Mouse (Mus musculus) myocyte (in vitro differentiated cells): Measurements from ENCODE around the gene Gm37240. TPM values are rescaled to one million over a fixed set of nuclear protein-coding genes. Genes with fewer than 3 reads are reported as not detected.

Source experiments
- H3K27me3 ChIP-seq: one replicate; pipeline ENCODE4 v1.6.1; 2011; ENCODE audit not compliant: control insufficient read depth, insufficient read depth, insufficient read length
- H3K36me3 ChIP-seq: one replicate; pipeline ENCODE4 v1.6.1; 2011; ENCODE audit not compliant: control insufficient read depth, insufficient read depth
- H3K4me2 ChIP-seq: one replicate; pipeline ENCODE4 v1.6.1; 2011; ENCODE audit warnings: low read depth, control low read depth
- H3K4me3 ChIP-seq: one replicate; pipeline ENCODE4 v1.5.1; 2011; ENCODE audit warnings: mild to moderate bottlenecking, control low read depth, moderate library complexity
- H3K79me2 ChIP-seq: one replicate; pipeline ENCODE4 v1.6.1; 2011; ENCODE audit not compliant: control insufficient read depth, insufficient read depth
- H3ac ChIP-seq: one replicate; pipeline ENCODE4 v1.6.1; 2011; ENCODE audit not compliant: control insufficient read depth, insufficient read length
- CEBPB ChIP-seq: IDR thresholded peaks from 2 replicates; pipeline ENCODE4 v1.6.1; 2011; ENCODE audit warnings: mild to moderate bottlenecking, moderate library complexity; ENCODE audit not compliant: poor library complexity, insufficient read depth, severe bottlenecking
- E2F4 ChIP-seq: IDR thresholded peaks from one replicate; pipeline ENCODE4 v1.6.1; 2011; ENCODE audit warnings: mild to moderate bottlenecking, control low read depth, moderate library complexity; ENCODE audit not compliant: insufficient read depth
- MAX ChIP-seq: IDR thresholded peaks from one replicate; pipeline ENCODE4 v1.6.1; 2011; ENCODE audit warnings: low read depth, mild to moderate bottlenecking, control low read depth
- MYOD1 ChIP-seq, 3 experiments: IDR thresholded peaks; one replicate each; pipeline ENCODE4 v1.6.1; 2011; ENCODE audit warnings: control low read depth in 2 of 3, low read depth in 2 of 3, mild to moderate bottlenecking in 2 of 3, moderate library complexity in 1 of 3; ENCODE audit not compliant: insufficient read length in 2 of 3, control insufficient read depth in 1 of 3
- MYOG ChIP-seq, 3 experiments: IDR thresholded peaks; one replicate each; pipeline ENCODE4 v1.6.1; 2011; ENCODE audit warnings: control low read depth in 2 of 3, low read depth in 2 of 3, mild to moderate bottlenecking in 2 of 3; ENCODE audit not compliant: insufficient read length in 2 of 3, control insufficient read depth in 1 of 3, insufficient read depth in 1 of 3
- POLR2A ChIP-seq: IDR thresholded peaks from one replicate; pipeline ENCODE4 v1.6.1; 2011; ENCODE audit warnings: low read depth, mild to moderate bottlenecking, control low read depth, moderate library complexity; ENCODE audit not compliant: insufficient read length
- POLR2AphosphoS2 ChIP-seq: IDR thresholded peaks from one replicate; pipeline ENCODE4 v1.6.1; 2011; ENCODE audit warnings: low read depth, control low read depth; ENCODE audit not compliant: insufficient read length
- REST ChIP-seq: IDR thresholded peaks from one replicate; pipeline ENCODE4 v1.6.1; 2011; ENCODE audit warnings: mild to moderate bottlenecking, control low read depth, moderate library complexity; ENCODE audit not compliant: insufficient read depth, insufficient read length
- SRF ChIP-seq: IDR thresholded peaks from one replicate; pipeline ENCODE4 v1.6.1; 2011; ENCODE audit warnings: low read depth; ENCODE audit not compliant: control insufficient read depth, insufficient read length
- TCF12 ChIP-seq: IDR thresholded peaks from one replicate; pipeline ENCODE4 v1.6.1; 2011; ENCODE audit warnings: mild to moderate bottlenecking, control low read depth; ENCODE audit not compliant: poor library complexity, insufficient read depth, severe bottlenecking
- TCF3 ChIP-seq: IDR thresholded peaks from one replicate; pipeline ENCODE4 v1.6.1; 2011; ENCODE audit warnings: low read depth, control low read depth; ENCODE audit not compliant: insufficient read length
- USF1 ChIP-seq: IDR thresholded peaks from one replicate; pipeline ENCODE4 v1.6.1; 2011; ENCODE audit warnings: low read depth, mild to moderate bottlenecking, control low read depth, moderate library complexity
- polyA plus RNA-seq: library from polyadenylated mRNA; unstranded; fragments of >200 nt; fragmentation: generic; extraction: Trizol; gene quantifications from one replicate; pipeline ENCODE4 v1.2.1, GENCODE M21; 2012; ENCODE audit warnings: missing spikeins

Gene Gm37240
- polyA plus RNA-seq, 1 experiment = 8.7 TPM

GRCm38 (mm10) chr3:85652727-85653665, 234.3 kb downstream of the Gm37240 start:
- H3K27me3 ChIP-seq = no peaks in the 10 kb centered on the region
- peak in 2 of 3 experiments; percentile 45 to 64 for TF ChIP-seq MYOD1 (IDR thresholded peaks at IDR 0.05; ENCODE audit: control insufficient read depth in 1 of 3, insufficient read length in 2 of 3, low read depth in 2 of 3)
- no peak for TF ChIP-seq E2F4
- no peak overlapping the region for H3ac ChIP-seq
- H3K79me2 ChIP-seq = no peaks in the 10 kb centered on the region
- no peak overlapping the region for H3K4me3 ChIP-seq
- no peaks in the 10 kb centered on the region for H3K36me3 ChIP-seq
- no peak overlapping the region for H3K4me2 ChIP-seq

DNA sequence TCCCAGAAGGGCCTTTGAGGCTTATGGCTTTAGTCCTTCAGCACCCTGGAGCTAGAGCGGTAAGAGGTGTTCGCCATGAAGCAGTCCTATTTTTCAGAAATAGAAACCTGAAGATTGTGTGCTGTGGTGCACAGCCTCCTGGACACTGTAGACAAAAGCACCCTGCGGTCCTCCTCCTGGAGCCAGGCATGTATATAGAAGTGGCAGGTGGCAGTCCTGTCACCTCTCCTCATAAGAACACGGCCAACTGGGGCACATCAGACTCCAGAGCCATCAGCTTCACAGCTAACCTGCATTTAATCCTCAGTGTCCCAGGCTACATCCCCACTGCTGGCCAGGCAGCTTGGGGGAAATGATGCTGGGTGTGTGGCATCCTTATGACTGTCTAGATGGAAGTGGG, 238.1 kb downstream of the Gm37240 start:
- Histone ChIP-seq H3K4me3 (no peak overlapping the region), H3K36me3 (no peaks in the 10 kb centered on the region), H3K79me2 (no peaks in the 10 kb centered on the region), H3K27me3 (no peaks in the 10 kb centered on the region), H3K4me2 (no peak overlapping the region), H3ac (no peak overlapping the region)
- TF ChIP-seq REST = no peak
- TF ChIP-seq CEBPB = no peak

DNA sequence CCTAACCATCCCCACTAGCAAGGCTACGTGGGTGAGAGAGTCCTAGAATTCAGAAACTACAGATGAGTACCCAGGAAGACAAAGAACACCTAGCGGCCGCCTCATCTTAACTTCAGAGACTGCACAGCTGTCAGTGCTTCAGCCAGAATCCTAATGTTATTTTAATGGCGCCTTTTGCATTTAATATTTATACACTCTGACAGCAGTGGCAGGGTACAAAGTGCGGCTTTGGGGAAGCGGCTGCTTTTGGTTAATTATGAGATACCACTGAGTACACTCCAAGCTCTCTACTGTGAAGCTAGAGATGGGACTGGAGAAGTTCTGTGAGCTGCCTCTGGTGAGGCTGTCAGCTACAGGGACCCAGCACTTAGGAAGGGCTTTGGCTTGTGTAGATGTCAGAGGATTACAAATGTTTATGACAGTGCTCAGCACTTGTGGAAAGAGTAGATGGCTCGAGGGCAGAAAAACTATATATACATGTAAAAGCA, 241.8 kb downstream of the Gm37240 start:
- no peak overlapping the region for H3K4me2 ChIP-seq
- no peak overlapping the region for H3ac ChIP-seq
- TF ChIP-seq TCF3 = no peak
- TF ChIP-seq E2F4 = no peak
- no peak for TF ChIP-seq POLR2A
- no peaks in the 10 kb centered on the region for H3K79me2 ChIP-seq
- no peaks in the 10 kb centered on the region for H3K27me3 ChIP-seq
- H3K4me3 ChIP-seq = no peak overlapping the region
- H3K36me3 ChIP-seq = no peaks in the 10 kb centered on the region

GRCm38 (mm10) chr3:85644814-85645213, 242.5 kb downstream of the Gm37240 start:
- Histone ChIP-seq H3ac (no peak overlapping the region), H3K79me2 (no peaks in the 10 kb centered on the region), H3K4me3 (no peak overlapping the region), H3K27me3 (no peaks in the 10 kb centered on the region), H3K36me3 (no peaks in the 10 kb centered on the region), H3K4me2 (no peak overlapping the region)
- TF ChIP-seq POLR2AphosphoS2 (no peak), POLR2A (no peak), REST (no peak), E2F4 (no peak), TCF12 (no peak), MYOD1 (IDR thresholded peaks at IDR 0.05; ENCODE audit: control insufficient read depth in 1 of 3, insufficient read length in 2 of 3, low read depth in 2 of 3) (no peak), CEBPB (no peak), SRF (no peak), TCF3 (no peak), MAX (no peak), USF1 (no peak), MYOG (IDR thresholded peaks at IDR 0.05; ENCODE audit: control insufficient read depth in 1 of 3, insufficient read depth in 1 of 3, insufficient read length in 2 of 3, low read depth in 2 of 3) (no peak)

GRCm38 (mm10) chr3:85641751-85642150, 245.6 kb downstream of the Gm37240 start:
- Histone ChIP-seq H3K4me2 (no peak overlapping the region), H3K79me2 (no peaks in the 10 kb centered on the region), H3ac (no peak overlapping the region), H3K27me3 (no peaks in the 10 kb centered on the region), H3K36me3 (no peaks in the 10 kb centered on the region), H3K4me3 (no peak overlapping the region)
- TF ChIP-seq MYOG (IDR thresholded peaks at IDR 0.05; ENCODE audit: control insufficient read depth in 1 of 3, insufficient read depth in 1 of 3, insufficient read length in 2 of 3, low read depth in 2 of 3) = no peak
- no peak for TF ChIP-seq POLR2AphosphoS2
- TF ChIP-seq POLR2A = no peak
- TF ChIP-seq SRF = no peak
- no peak for TF ChIP-seq MYOD1 (IDR thresholded peaks at IDR 0.05; ENCODE audit: control insufficient read depth in 1 of 3, insufficient read length in 2 of 3, low read depth in 2 of 3)
- no peak for TF ChIP-seq REST
- no peak for TF ChIP-seq TCF12
- TF ChIP-seq E2F4 = no peak
- no peak for TF ChIP-seq TCF3
- TF ChIP-seq USF1 = no peak
- TF ChIP-seq MAX = no peak
- TF ChIP-seq CEBPB = no peak
